Mouse (Mus musculus) kidney, postnatal 4 days (tissue): ENCODE data around the gene Ptp4a2.
"Not testable (repeated sequence)": the region's sequence is repeated elsewhere in the genome, so short reads cannot be mapped to it uniquely, and the experiment has no call there.

Experiments
- DNase-seq, 2 experiments: peaks; one replicate each; pipeline ENCODE4 v3.0.0; 2021; ENCODE audit warnings: mixed read lengths in 2 of 2

The Ptp4a2 gene

DNA sequence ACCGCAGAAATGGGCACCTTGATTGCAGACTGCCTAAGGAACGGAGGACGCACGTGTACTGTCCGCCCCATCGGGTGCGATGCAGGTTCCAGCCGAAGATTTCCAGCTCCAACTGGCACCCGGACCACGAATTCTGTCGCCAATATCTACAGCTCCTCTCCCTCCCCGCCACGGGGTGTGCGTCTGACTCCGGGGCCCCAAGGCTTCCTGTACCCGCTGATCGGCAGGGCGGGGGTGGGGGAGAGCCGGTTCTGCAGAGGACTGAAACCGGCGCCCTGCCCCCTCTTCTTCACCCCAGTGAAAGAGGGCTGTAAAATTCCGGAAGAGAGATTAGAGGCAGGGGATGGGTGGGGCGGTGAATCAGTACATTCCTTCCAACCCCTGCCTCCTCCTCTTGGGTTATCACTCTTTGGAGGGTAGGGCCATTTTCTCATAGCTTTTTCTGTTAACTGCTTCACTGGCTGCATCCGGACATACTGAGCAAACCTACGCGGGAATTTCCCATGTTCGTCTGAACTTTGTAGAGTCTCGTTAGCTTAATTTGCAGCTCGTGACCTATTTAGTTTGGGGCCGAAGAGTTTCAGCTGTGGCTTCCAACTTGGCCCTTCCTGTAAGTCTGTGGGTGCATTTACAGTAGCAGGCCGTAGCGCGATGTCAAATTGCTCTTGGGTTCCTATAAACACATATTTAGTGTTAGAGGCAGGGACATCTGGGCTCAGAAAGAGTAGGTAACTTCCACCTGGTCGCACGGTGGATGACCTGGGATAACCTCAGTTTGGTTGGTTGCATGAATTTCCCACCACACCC lies at the start of gene Ptp4a2:
Gene Ptp4a2 (plus strand): TSS at position 422 of the 807 bp plus-strand sequence.
- peak; percentile 73 to 85 for DNase-seq

- no peak for DNase-seq
These were observed 49.4 kb upstream of the Ptp4a2 start for GRCm38 (mm10) chr4:129761606-129762005.

- not testable (repeated sequence) for DNase-seq
These were observed 48.5 kb upstream of the Ptp4a2 start for GRCm38 (mm10) chr4:129762496-129762895.

DNA sequence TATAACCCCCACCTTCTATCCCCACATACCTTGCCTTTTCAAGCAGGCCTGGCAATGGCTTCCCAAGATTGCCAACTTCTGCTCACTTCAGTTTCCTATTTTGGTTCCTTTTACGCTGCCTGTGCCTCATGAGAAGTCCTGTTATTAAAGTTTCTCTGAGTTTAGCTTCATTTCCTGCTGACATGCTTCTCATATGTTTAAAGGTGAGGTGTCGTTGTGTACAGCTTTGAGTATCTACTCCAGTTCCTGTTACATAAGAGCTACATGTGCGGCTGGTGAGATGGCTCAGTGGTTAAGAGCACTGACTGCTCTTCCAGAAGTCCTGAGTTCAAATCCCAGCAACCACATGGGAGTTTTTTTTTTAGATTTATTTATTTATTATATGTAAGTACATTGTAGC lies 45.7 kb upstream of the Ptp4a2 start:
- DNase-seq = no peak

DNA sequence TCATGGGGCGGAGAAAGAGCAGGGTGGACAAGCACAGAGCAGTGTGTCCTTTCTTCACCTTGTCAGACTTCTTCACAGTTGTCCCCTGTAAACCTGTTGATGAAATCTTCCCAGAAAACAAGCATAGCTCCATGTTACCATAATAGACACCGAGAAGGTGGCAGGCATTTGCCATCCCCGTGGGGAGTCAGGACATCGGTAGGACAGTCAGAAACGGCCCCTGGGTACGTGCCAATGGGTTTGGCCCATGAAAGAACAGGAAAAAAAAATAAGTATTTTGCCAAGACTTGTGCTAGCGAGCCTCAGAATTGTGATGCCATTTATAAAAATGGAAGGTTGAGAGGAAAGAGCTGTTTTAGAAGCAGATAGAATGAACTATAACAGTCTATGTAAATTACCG lies 43.2 kb upstream of the Ptp4a2 start:
- no peak for DNase-seq

DNA sequence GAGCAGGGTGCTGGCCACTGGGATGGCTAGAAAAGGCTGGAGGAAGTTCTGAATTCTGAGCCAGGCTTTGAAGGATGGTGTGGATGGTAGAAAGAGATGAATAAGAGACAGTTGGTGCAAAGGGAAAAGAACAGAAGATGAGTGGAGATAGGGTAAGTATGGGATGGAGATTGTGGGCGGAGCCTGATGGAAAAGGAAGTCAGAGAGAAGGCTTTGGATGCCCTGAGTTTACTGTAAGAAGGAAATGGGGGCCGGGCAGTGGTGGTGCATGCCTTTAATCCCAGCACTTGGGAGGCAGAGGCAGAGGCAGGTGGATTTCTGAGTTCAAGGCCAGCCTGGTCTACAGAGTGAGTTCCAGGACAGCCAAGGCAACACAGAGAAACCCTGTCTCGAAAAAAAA lies 42.3 kb upstream of the Ptp4a2 start:
- DNase-seq = not testable (repeated sequence)

GRCm38 (mm10) chr4:129770600-129770999 lies 40.4 kb upstream of the Ptp4a2 start:
- DNase-seq = no peak

GRCm38 (mm10) chr4:129771314-129771671 lies 39.7 kb upstream of the Ptp4a2 start:
- no peak for DNase-seq

DNA sequence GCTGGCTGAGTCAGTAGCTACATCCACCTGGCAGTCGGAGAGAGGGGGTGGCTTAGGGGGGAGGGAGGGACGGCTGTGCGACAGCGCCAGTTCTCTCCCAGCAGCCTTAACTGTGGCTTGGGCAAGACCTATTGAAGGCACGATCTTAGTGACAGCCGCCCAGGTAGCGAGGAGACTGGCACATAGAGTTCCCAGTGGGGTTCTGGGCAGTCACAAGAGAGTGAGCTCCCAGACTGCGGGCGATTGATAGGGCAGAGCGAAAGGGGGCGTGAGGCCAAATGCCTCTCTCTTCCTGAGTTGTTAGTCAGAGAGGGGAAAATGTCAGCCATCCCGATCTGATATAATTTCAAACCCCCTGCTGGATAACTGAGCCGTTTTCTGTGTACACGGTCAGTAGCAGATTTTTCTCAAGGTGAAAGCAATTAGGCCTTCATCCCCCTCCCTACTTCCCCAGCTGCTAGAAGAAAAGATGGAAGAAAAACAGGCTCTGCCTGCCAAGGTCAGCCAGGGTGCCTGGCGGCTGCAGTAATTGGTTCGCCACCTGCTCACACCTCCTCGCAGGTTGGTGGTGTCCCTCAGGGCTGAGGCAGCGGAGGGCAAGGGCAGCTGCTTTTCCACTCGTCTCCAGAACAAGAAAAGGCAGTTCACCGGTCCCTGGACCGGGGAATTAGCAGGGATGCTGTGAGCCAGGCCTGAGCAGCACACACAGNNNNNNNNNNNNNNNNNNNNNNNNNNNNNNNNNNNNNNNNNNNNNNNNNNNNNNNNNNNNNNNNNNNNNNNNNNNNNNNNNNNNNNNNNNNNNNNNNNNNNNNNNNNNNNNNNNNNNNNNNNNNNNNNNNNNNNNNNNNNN lies 39.1 kb upstream of the Ptp4a2 start:
- peak; percentile 40 to 56 for DNase-seq

GRCm38 (mm10) chr4:129781881-129782675 lies 28.9 kb upstream of the Ptp4a2 start:
- peak; percentile 59 to 65 for DNase-seq

DNA sequence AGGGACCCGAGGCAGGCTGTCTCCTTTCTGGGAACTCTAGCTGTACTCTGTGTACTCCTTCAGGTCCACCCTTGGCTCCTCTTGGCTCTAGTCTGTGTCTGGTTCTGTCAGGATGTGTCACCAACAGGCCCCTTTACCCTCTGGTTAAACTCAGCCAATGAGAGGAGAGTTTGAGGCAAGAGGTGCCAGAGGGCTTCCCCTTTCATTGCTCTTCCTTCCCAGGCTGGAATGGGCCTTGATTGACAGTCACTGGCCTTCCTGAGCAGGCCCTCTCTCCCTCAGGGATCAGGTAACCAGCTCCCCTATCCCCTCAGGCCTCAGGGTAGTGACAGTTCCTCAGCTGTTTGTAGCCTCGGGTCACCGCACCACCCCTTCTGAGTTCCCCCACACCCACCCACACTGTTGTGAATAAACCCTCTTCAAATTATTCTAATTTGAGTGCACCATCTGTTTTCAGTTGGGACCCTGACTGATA lies 28.1 kb upstream of the Ptp4a2 start:
- DNase-seq = no peak

DNA sequence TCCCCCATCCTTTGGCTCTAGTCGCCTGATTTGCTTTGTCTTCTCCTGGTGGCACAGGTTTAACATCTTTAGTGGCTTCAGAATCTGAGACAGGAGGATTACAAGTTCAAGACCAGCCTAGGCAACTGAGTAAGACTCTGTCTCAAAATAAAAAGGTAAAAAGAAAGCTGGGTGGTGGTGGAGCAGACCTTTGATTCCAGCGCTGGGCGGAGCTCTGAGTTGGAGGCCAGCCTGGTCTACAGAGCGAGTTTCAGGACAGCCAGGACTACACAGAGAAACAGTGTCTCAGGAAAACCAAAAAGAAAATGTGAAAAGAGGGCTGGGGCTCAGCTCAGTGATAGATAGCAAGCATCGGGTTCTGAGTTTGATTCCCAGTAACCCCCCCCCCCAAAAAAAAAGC lies 27.5 kb upstream of the Ptp4a2 start:
- DNase-seq = no peak

DNA sequence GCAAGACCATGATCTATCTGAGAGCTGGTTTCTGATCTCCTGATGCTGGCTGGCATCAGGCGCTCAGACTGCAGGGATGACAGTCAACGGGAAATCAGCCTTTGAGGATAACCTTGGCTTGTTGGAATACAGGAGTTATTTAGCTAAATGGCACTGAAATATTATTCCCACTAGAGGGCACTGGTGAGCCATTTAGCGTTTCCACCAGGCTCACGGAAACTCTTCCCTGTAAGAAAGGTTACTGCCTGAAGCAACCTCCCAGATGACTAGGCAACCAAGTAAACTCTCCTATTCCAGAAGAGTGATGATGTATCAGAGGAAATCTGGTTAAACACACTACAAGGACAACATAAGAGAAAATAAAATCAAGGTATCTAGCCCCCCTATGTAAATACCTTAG lies 25.8 kb upstream of the Ptp4a2 start:
- DNase-seq = peak; percentile 56 to 70

- peak; percentile 29 to 57 for DNase-seq
These were observed 22.3 kb upstream of the Ptp4a2 start for GRCm38 (mm10) chr4:129788693-129789092.

DNA sequence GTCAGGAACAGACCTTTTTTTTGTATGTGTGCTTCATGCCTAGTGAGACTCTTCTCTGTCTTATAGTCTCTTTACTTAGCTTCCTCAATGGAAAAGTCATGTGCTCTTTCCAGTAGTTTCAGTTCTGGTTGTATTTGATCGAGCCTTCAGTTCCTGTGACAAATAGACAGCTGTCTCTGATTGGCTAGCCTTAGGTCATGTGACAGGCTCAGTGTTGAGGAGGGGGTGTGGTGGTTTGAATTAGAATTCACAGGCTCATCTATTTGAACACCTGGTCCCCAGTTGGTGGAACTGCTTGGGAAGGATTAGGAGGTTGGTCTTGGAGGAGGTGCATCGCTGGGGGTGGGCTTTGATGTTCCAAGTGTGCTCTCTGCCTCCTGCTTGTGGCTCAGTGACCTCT lies 21.4 kb upstream of the Ptp4a2 start:
- DNase-seq = no peak

DNA sequence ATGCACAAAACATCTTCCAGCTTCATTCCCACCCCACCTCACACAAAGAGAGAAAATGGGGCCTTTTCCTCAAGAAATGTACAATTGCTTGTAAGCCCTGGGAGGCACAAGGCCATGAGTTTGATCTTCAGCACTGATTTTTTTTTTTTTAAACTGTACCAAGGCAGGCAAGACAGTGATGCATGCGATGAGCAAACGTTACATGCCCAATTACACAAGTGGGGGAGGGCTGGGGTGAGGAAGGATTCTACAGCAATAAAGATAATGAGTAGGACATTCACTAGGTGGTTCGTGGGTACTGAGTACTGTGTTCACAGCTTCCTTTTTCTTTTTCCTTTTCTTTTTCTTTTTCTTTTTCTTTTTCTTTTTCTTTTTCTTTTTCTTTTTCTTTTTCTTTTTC lies 20.5 kb upstream of the Ptp4a2 start:
- no peak for DNase-seq

DNA sequence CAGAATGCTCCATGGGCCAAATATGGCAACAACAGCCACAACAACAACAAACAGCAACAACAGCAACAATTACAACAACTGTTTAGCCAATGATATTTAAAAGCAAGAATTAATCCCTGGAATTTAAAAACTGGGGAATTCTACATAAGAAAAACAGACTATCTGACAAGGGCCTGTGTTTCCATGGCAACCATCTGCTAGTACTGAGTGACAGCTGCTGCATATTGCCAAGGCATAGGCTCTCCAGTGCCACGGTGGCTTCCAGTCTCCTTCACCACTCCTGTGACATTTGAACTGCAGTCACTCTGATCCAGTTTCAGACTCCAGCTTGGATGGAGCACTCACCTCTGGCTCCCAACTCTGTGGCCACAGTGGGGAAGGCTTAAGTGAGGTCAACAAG lies 19.6 kb upstream of the Ptp4a2 start:
- DNase-seq = no peak

DNA sequence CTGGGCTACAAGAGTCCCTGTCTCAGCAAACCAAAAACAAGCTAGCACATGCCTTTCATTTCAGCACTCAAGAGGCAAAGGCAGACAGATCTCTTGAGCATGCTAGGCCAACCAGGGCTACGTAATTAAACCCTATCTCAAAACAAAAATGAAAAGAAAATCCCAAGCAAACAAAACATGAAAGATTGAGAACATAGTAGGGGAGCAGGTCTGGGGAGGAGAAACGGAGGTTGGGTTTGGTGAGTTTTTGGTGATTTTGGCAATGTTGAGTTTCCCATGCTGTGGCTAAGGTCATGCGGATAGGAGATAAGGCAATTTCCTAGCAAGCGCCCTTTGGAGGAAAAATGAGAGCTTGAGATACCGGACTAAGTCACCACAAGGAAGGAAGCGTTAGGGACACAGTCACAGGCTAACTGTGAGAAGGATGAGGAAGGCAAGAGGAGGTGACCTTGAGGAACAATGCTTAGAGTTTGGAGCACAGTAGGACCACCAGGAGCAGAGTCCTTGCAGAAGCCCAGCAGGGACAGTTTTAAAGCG lies 18.3 kb upstream of the Ptp4a2 start:
- DNase-seq = no peak

GRCm38 (mm10) chr4:129793713-129794329 lies 17.2 kb upstream of the Ptp4a2 start:
- peak; percentile 13 to 28 for DNase-seq

- peak; percentile 64 to 80 for DNase-seq
These were observed 15.7 kb upstream of the Ptp4a2 start for GRCm38 (mm10) chr4:129795151-129795860.

DNA sequence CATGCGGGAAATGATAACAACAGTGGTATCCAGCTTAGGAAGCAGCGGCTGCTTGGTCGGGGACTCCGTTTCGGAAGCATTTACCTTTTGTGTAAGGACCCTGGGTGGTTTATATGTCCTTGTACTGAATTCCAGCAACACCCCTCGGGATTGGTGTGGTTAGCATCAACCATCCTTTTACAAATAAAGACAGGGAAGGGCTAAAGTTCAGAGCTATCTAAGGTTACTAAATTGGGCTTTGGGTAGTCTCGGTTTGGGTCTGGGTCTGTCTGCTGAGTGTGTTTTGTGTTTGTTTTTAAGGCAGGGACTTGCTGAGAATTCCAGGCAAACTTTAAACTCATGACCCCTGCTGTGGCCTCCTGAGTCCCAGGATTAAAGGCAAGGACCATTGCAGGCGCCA lies 15.2 kb upstream of the Ptp4a2 start:
- DNase-seq = no peak

DNA sequence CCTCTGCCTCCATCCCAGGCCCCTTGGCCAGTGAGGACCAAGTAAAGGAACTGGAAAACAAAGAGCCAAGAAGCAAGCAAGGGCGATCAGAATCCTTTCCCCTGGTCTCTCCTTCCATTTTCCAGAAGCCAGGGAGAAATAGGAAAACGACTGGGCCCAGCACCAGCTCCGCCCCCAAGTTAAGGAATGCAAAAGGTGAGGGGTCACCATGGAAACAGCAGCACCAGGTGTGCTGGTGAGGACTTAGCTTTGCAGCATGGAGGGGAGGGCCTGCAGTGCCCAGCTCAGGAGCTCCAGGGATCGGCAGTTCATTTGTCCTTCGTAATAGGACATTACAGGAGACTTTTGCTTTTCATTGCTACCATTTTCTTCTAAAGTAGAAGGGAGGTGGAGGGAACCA lies 13.0 kb upstream of the Ptp4a2 start:
- peak; percentile 31 to 47 for DNase-seq
